Mouse (Mus musculus) hindlimb bud, embryonic 11.5 days (tissue): ENCODE measurements around the gene Fbxl14.
A peak's percentile ranks its signal among the peaks of the same experiment; 100 is the strongest.
"Not testable (repeated sequence)": the region's sequence is repeated elsewhere in the genome, so short reads cannot be mapped to it uniquely, and the experiment has no call there.

Experiments
- DNase-seq: peaks from one replicate; pipeline ENCODE4 v3.0.0-alpha.2; 2012; ENCODE audit warnings: low read depth, low spot score; ENCODE audit errors: extremely low spot score

Fbxl14 gene

DNA sequence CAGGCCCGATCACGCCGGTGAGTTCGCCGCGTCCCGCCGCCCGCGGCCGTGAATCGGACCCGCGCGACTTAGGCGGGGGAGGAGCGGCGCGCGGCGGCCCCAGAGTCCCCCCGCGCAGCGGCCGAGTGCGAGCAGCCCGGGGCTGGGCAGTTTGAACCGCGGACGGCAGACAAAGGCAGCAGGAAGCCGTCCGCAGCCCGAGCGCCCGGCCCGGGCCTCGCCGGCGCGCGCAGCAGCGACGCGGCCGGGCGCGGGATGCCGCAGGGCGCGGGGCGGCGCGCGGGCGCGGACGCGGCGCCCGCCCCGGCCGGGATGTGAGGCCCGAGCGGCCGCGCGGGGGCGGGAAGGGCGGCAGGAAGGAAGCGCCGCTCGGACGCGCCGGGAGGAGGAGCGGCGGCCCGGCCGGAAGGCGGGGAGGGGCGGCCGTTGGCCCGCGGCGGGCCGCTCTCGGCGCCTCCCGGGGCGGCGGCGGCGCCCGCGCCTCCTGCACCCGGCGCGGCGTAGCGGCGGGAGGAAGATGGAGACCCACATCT lies at the start of gene Fbxl14:
TSS of gene Fbxl14 (plus strand) at position 326 of the 533 bp plus-strand sequence.
- DNase-seq = no peak

DNA sequence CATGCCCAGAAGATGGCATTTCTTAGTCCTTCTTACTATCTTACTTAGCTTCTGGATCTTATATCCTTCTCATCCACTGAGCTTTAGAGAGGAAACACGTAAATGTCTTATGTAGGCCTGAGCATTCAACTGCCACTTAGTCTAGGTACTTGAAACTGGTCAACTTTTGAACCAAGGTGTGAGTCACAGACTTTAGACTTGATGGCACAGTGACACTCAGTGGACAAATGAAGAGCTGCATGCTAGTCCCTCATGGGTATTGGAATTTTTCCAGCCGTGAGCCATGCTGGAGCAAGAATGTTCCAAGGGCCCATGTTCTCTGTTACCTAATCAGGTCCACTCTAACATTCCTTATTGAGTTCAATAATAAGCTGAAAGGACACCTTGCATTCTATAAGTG lies 49.0 kb upstream of the Fbxl14 start:
- no peak for DNase-seq

- DNase-seq = no peak
Observed at GRCm38 (mm10) chr6:119431751-119432324, 47.6 kb upstream of the Fbxl14 start.

DNA sequence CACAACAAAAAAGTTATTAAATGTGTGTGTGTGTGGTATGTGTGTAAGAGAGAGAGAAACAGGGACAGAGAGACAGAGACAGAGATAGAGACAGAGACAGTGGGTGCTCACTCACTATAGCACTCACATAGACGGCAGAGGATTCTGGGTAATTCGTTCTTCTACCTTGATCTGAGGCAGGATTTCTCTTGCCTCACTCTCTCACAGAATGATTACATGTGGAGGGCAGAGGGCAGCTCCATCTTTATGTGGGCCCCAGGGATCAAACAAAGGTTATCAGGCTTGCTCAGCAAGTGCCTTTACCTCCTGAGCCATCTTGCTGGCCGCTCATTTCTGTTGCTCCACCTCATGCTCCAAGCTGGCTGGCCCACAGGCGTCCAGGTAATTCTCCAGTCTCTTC lies 45.1 kb upstream of the Fbxl14 start:
- DNase-seq = no peak

DNA sequence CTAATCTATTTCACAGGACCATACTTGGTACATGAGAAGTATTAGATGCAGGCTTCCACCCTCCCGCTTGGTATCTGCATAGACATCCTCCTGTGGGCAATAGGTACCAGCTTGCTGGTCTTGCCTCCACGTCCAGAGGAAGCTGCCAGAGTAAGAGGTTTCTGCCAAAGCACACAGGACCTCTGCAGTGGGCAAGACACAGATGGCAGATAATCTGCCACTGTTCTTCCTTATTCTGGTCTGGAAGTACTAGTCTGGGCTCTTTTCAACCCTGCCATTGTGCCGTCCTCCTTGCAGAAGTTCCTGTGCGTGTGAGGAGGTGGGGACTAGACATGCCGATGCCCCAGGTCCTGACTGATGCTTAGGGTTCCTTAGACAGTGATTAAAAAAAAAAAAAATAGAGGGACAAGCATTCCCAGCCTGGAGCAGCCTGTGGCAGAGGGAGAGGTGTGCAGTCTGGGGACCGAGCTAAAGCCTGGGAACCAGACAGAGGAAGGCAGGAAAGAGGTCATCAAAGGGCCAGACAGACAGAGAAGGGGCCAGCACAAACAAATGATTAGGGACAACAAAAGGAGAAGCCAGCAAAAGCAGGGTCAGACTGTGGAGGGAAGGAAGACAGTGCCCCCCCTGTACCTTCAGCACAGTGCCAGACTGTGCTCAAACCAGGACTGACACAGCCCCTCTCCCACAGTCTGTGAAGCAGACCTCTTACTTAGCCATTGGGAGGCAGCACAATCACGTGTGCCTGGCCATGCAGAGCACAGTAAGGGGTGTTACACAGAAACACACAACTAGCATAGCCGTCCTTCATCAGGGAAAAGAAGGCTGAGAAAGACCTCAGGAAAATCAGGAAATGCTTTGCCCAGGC lies 41.3 kb upstream of the Fbxl14 start:
- no peak for DNase-seq

DNA sequence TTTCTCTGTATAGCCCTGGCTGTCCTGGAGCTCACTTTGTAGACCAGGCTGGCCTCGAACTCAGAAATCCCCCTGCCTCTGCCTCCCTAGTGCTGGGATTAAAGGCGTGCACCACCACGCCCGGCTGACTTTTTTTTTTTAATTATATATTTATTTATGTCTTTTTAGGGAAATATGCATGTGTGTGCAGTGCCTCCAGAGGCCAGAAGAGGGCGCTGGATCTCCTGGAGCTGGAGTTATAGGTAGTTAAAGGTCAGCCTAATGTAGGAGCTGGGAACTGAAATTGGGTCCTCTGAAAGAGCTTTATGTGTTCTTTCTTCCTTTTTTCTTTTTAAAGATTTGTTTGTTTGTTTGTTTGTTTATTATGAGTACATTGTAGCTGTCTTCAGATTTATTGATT lies 36.7 kb upstream of the Fbxl14 start:
- not testable (repeated sequence) for DNase-seq

DNA sequence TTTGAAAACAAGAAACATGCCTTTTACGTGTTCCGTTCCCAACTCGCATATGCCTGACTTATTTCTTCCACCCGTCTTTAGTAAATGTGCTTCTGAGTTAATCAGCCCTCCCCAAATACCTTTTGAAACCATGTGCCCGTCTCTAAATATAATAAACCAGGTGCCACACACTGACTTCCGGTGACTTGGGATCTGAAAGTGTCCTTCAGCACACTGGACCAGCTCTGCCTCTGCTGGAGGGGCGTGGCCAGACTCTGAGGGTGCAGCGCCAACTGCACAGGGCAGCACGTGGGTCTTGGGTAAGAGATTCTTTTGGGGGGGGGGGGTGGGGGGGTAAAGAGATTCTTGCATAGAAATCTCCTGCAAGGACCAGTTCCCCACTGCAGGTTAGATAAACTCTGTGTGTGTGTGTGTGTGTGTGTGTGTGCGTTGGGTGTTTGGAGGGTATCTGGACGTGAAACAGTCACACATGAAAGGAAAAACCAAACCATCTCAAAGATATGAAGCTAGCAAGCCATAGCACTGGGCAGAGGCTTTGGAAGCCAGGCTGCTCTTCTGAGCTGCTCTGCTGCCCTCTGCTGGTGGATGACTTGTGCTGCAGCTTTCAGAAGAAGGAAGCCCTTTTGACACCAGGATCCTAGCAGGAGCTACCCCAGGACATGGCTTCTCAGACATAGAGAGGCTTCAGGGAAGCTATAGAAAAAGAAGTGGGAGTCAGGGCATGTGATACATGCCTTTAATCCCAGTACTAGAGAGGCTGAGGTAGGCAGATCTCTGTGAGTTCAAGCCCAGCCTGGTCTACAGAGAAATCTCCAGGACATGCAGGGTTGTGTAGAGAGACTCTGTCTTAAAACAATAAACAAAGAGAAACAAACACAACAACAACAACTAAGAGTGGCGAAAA lies 35.5 kb upstream of the Fbxl14 start:
- peak; percentile 73 for DNase-seq

DNA sequence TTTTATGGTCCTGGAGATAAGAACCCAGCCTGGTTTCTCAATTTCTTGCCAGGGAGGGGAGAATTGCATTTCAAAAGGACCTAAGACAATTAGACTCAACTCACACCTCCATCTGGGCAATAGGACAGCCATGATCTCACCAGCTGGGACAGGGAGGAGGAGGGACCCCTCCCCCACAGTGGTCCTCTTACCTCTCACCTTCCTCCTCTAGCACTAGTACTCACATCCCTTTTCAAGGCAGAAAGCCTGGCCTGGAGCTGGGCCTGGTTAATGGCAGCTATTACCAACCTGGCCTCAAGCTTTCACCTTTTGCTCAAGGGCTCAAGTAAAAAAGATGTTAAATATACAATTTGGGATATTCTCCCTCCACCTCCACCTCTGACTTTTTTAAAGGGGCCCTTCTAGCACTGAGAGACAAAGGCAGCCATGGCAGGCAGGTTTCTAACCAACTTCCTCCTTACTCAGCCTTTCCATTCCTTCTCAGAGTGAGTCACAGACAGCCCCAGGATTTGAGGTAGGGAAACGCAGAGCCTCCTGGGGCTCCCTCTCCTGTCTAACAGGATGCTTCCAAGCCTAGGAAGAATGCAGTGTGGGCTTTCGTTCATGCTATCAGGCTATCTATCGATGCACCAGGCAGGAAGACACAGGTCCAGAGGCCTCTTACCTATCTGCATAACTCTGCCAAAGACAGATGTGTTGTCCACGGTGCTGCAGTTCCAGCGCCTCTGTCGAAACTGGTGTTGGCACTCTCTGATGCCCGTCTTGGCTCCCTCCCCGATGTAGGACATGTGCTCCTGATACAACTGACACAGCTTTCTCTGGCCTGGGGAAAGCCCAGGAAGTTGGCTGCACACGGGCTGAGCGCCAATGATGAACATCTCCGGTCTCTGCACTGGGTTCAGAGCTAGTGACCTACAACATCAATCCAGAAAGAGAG lies 33.5 kb upstream of the Fbxl14 start:
- no peak for DNase-seq

GRCm38 (mm10) chr6:119448321-119449059 lies 31.0 kb upstream of the Fbxl14 start:
- DNase-seq = no peak

DNA sequence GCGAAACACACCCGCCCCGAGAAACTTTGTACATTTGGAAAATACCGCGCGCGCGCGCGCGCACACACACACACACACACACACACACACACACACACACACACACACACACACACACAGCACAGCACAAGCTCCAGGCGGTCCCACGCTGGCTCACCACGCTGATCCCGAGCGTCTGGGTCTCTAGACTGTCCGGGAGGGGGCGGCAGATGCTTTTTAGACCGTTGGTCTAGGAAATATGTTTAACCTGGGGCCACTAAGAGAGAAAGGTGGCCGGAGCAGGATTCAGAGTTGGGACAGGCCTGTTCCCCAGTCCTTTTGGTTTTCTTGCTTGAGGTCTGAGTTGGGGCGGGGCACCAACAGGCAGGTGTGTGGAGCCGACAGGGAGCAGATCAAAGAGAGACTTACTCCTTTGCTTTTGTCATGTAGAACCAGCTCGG lies 30.4 kb upstream of the Fbxl14 start:
- no peak for DNase-seq

DNA sequence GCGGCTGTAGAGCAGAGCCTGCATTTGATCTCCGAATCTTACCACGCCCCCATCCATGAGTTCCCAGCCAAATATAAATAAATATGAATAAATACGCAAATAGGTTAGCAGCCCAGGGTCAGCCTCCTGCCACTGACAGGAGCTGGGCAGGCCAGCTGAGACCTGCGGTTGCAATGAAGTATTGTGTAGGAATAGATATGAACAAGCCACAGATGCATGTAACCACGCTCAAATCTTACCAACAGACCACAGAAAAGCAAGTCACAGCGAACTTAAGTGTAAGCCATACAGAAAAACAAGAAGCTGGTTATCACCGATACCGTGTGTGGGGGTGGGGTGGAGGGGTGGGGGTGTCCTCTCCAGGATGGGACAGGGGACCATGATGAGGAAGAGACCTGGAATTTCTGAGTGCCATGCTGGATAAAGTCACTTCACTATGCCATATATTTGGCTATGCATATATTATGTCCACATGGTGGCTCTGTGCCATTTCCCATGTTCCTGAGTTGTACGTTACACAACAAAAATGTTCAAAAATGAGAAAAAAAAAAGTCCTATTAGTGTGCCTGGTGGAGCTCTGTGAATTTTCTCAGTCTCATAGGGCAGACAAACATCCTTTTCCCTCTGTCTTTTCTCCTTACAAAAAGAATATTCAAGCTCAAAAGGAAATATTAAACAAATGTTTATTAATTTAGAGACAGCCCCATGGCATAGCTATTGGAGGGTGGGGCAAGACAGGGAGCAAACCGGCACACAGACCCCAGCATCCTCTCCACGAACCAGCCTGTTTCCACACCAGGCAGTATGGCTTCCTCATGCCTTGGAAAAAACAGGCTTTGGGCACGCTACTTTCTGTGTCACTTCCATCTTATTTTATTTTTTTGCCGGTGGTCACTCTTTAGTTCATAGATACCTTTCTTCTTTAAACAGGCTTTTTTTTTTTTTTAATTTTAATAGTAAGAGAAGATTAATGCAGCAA lies 28.2 kb upstream of the Fbxl14 start:
- DNase-seq = no peak

DNA sequence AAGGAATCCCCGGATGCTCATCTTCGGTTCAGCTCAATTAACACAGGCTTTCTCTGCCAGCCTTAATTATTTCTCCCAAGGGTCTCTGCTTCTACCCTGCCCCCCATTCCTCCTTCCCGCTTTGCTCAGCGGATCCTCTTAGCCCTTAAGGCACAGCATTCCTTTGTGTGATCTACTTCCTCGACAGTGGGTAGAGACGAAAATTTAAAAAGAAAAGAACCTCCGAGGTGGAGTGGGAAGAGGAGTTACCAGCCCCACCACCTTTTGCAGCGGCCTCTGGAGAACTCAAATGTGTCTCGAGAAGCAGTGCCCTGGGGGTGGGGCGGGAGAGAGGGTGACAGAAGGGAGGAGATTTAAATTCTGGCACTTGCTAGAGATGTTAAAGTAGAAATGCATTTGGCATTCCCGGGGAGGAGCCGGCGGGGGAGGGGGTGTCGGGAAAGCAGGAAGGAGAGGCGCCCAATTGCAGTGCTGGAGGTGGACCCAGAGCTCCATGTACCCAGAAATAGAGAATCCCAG lies 27.4 kb upstream of the Fbxl14 start:
- DNase-seq = no peak

DNA sequence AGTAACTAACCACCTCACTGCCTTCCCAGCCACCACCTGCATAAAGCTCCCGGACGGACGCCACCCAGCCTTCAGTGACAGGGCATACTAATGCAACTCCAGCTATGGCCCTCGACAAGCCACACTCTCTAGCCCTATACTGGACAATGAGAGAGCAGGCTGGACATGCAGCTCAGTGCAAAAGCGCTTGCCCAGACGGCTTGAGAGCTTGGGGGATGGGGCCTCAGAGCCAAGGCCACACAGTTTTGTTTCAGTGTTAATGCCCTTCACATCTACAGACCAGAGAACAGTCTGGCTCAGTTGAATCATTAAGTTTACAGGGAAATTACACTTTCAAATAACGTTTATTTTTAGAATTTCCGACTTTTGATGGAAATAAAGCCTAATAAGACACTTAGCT lies 21.3 kb upstream of the Fbxl14 start:
- DNase-seq = no peak

- no peak for DNase-seq
Observed at GRCm38 (mm10) chr6:119459041-119459440, 20.4 kb upstream of the Fbxl14 start.

DNA sequence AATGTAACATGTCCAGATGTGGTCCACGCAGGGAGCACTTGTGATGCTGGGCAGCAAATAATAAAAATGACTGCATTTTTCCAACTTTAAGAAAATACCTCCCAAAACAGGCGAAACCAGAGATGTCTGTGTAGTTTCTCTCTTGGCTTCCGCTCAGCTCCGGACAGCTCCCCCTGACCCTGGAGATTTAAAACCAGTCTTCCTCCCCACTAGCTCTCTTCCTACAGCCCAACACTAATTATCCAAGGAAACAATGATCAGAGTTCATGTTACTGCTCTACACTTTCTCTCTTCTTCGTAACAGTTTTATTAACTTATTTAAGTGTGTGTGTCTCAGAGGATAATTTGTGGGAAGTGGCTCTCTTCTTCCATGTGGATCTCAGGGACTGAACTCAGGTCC lies 19.1 kb upstream of the Fbxl14 start:
- no peak for DNase-seq

- DNase-seq = no peak
Observed at GRCm38 (mm10) chr6:119466161-119466560, 13.3 kb upstream of the Fbxl14 start.

GRCm38 (mm10) chr6:119466921-119467784 lies 12.3 kb upstream of the Fbxl14 start:
- DNase-seq = no peak
